Comparison of ENCODE assay signal across 12 mouse cellular contexts in genomic region chr11:58519756-58520155, GRCm38 (mm10). TPM values are rescaled to one million over a fixed set of nuclear protein-coding genes. Genes with fewer than 3 reads are reported as not detected.
DNase-seq lines count a peak whose midpoint lies in the region.
"Not testable (repeated sequence)": the region's sequence is repeated elsewhere in the genome, so short reads cannot be mapped to it uniquely, and the experiment has no call there.
"Had no signal": no experiment of that assay in that cellular context is flagged by ENCODE, and none has a peak within 500 bp of the region (broad histone marks: within the 10 kb centered on the region; RNA-seq: fewer than 3 reads in every experiment).

No protein-coding gene starts in this region.

- intact Hi-C loops in left cerebral cortex, postnatal 25 days (cut with DNase I), result not testable (repeated sequence)

- DNase-seq in cerebellum, adult 11 months, result peak; percentile 3
- DNase-seq in frontal cortex, postnatal 14 days (ENCODE audit: low spot score in 2 of 2), result peak; percentile 5 to 12
- peak; percentile 4 for DNase-seq in heart, adult 8-10 months (ENCODE audit: low spot score)
- DNase-seq in kidney, postnatal 10 days, result peak; percentile 23
- DNase-seq in left cerebral cortex, postnatal 25 days (ENCODE audit: low spot score in 2 of 2), result peak; percentile 5 to 6
- peak; percentile 15 for DNase-seq in ovary, postnatal 36 days (ENCODE audit: low spot score)
- peak; percentile 28 for DNase-seq in testis, postnatal 14 days (ENCODE audit: low spot score)
- DNase-seq in urinary bladder, postnatal 4 days (ENCODE audit: low spot score in 2 of 2), result peak; percentile 46 to 80

RNA-seq across cellular contexts. Expression of gene Olfr330, which starts 14.9 kb away (rescaled TPM):
- total RNA-seq in heart, adult 8-10 months (2022), result not detected
- total RNA-seq in left cerebral cortex, postnatal 25 days (2021), result not detected
- total RNA-seq: CH12.LX; left cerebral cortex, adult 8-10 months; megakaryocyte progenitor cell, adult 5-6 weeks; midbrain, postnatal 0 days had no signal

RNA-seq across cellular contexts. Expression of gene Olfr331, which starts 17.4 kb away (rescaled TPM):
- total RNA-seq in heart, adult 8-10 months (2022), result not detected
- total RNA-seq in left cerebral cortex, postnatal 25 days (2021), result not detected
- total RNA-seq: CH12.LX; left cerebral cortex, adult 8-10 months; megakaryocyte progenitor cell, adult 5-6 weeks; midbrain, postnatal 0 days had no signal

RNA-seq across cellular contexts. Expression of gene Olfr329-ps, which starts 26.5 kb away (rescaled TPM):
- not detected for total RNA-seq in heart, adult 8-10 months (2022)
- not detected for total RNA-seq in left cerebral cortex, postnatal 25 days (2021)
- total RNA-seq: CH12.LX; left cerebral cortex, adult 8-10 months; megakaryocyte progenitor cell, adult 5-6 weeks; midbrain, postnatal 0 days had no signal

RNA-seq across cellular contexts. Expression of gene Olfr332, which starts 27.4 kb away (rescaled TPM):
- not detected for total RNA-seq in heart, adult 8-10 months (2022)
- not detected for total RNA-seq in left cerebral cortex, postnatal 25 days (2021)
- total RNA-seq: CH12.LX; left cerebral cortex, adult 8-10 months; megakaryocyte progenitor cell, adult 5-6 weeks; midbrain, postnatal 0 days had no signal

RNA-seq across cellular contexts. Expression of gene Olfr328, which starts 35.7 kb away (rescaled TPM):
- total RNA-seq in heart, adult 8-10 months (2022), result not detected
- under 1 TPM; 0.21 TPM for total RNA-seq in left cerebral cortex, postnatal 25 days (2021)
- total RNA-seq: CH12.LX; megakaryocyte progenitor cell, adult 5-6 weeks; midbrain, postnatal 0 days had no signal

Comparison
In these comparisons a context has a peak if more than half of its experiments do, and no peak if none do; other contexts are left out.
1. Peak in every context shown above with its lines: DNase-seq.
2. DNase-seq: peak in every context shown above with its lines; median percentile 63 in urinary bladder, postnatal 4 days; 28 in testis, postnatal 14 days; 23 in kidney, postnatal 10 days; 15 in ovary, postnatal 36 days; 8 in frontal cortex, postnatal 14 days; 6 in left cerebral cortex, postnatal 25 days; 4 in heart, adult 8-10 months; 3 in cerebellum, adult 11 months.